Mouse (Mus musculus): ENCODE measurements around the gene Kcna10. TPM values are rescaled to one million over a fixed set of nuclear protein-coding genes. Genes with fewer than 3 reads are reported as not detected.

Gene Kcna10
- total and polyA plus RNA-seq, 3 experiments: not detected

GRCm38 (mm10) chr3:107171964-107172363 lies 10.9 kb upstream of the Kcna10 start:
- DNase-seq: no peak
- Histone ChIP-seq H3K4me1 (ENCODE audit: control insufficient read depth, insufficient read depth, low read length) (no peaks in the 10 kb centered on the region), H3K79me2 (replicated peaks; ENCODE audit: control insufficient read depth, insufficient read depth, low read length) (no peaks in the 10 kb centered on the region), H3K9ac (ENCODE audit: low read depth, low read length) (no peak overlapping the region), H3K36me3 (ENCODE audit: control insufficient read depth, insufficient read depth, low read length) (no peaks in the 10 kb centered on the region), H3K27ac (no peak overlapping the region), H3K27me3 (ENCODE audit: control insufficient read depth, insufficient read depth, low read length) (no peaks in the 10 kb centered on the region), H3K4me3 (no peak overlapping the region)
- intact Hi-C loops (cut with DNase I): no loop called here
- WGBS: 66% methylated on average over 3 of the region's 3 CpGs
- TF ChIP-seq EP300 (IDR thresholded peaks at IDR 0.05; ENCODE audit: insufficient read depth, low read depth, low read length): no peak
- no peak for TF ChIP-seq CTCF (IDR thresholded peaks at IDR 0.05)
- no peak for TF ChIP-seq POLR2A (IDR thresholded peaks at IDR 0.05; ENCODE audit: insufficient read depth, low read depth, low read length)

- H3K27me3 ChIP-seq (ENCODE audit: control insufficient read depth, insufficient read depth, low read length): no peaks in the 10 kb centered on the region
- no peak overlapping the region for H3K27ac ChIP-seq
- WGBS: 65% methylated on average over 1 of the region's 1 CpGs
- no peak overlapping the region for H3K4me3 ChIP-seq
- no peaks in the 10 kb centered on the region for H3K36me3 ChIP-seq (ENCODE audit: control insufficient read depth, insufficient read depth, low read length)
- no peaks in the 10 kb centered on the region for H3K4me1 ChIP-seq (ENCODE audit: control insufficient read depth, insufficient read depth, low read length)
- DNase-seq: no peak
- no peaks in the 10 kb centered on the region for H3K79me2 ChIP-seq (replicated peaks; ENCODE audit: control insufficient read depth, insufficient read depth, low read length)
- intact Hi-C loops (cut with DNase I): no loop called here
- no peak overlapping the region for H3K9ac ChIP-seq (ENCODE audit: low read depth, low read length)
- no peak for TF ChIP-seq POLR2A (IDR thresholded peaks at IDR 0.05; ENCODE audit: insufficient read depth, low read depth, low read length)
- no peak for TF ChIP-seq CTCF (IDR thresholded peaks at IDR 0.05)
- TF ChIP-seq EP300 (IDR thresholded peaks at IDR 0.05; ENCODE audit: insufficient read depth, low read depth, low read length): no peak
Observed at GRCm38 (mm10) chr3:107172556-107172955, 10.3 kb upstream of the Kcna10 start.

- Histone ChIP-seq H3K27me3 (ENCODE audit: control insufficient read depth, insufficient read depth, low read length) (no peaks in the 10 kb centered on the region), H3K79me2 (replicated peaks; ENCODE audit: control insufficient read depth, insufficient read depth, low read length) (no peaks in the 10 kb centered on the region), H3K9ac (ENCODE audit: low read depth, low read length) (no peak overlapping the region), H3K4me1 (ENCODE audit: control insufficient read depth, insufficient read depth, low read length) (no peaks in the 10 kb centered on the region), H3K27ac (no peak overlapping the region), H3K4me3 (no peak overlapping the region), H3K36me3 (ENCODE audit: control insufficient read depth, insufficient read depth, low read length) (no peaks in the 10 kb centered on the region)
- no peak for TF ChIP-seq CTCF (IDR thresholded peaks at IDR 0.05)
- TF ChIP-seq EP300 (IDR thresholded peaks at IDR 0.05; ENCODE audit: insufficient read depth, low read depth, low read length): no peak
- no peak for TF ChIP-seq POLR2A (IDR thresholded peaks at IDR 0.05; ENCODE audit: insufficient read depth, low read depth, low read length)
- DNase-seq: peak; percentile 60 to 79
- 44% methylated on average over 4 of the region's 4 CpGs for WGBS
- intact Hi-C loops (cut with DNase I): no loop called here
Observed at GRCm38 (mm10) chr3:107175486-107175885, 7.4 kb upstream of the Kcna10 start.

DNA sequence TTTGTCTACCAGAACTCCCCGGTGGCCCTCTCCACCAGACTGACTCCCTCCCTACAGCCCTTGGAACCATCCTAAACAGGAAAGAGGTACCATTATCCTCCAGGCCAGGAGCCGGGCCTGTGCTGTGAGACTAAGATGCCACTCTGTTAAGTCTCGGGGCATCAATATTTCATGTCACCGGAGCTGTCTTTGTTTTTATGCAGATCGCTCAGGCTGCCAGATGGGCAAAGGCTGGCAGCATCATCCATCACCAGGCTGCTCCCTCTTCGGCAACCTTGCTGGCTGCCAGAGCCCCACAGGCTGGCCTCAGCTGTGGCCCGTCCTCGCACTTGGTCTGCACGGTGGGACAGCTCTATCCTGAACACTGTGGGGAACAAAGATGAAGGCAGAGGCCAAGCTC lies 6.4 kb upstream of the Kcna10 start:
- no peaks in the 10 kb centered on the region for H3K36me3 ChIP-seq (ENCODE audit: control insufficient read depth, insufficient read depth, low read length)
- 83% methylated on average over 9 of the region's 9 CpGs for WGBS

DNA sequence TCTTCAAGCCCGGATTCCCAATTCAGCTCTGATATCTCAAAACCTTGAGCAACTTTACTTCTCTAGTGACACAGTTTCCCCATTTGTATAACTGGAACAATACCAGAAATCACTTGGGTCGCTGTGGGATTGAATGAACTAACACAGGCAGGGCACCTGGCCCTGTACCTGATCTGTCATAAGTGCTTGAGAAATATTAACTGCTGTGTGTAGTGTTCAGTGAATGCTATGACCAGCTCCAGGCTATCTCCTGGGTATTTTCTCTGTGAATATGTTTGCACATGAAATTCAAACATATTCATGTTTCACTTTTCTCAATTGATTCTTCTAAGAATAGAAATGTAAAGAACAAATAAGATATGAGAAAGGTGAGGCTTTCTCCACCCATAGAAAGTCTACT lies 2.0 kb upstream of the Kcna10 start:
- Histone ChIP-seq H3K27me3 (ENCODE audit: control insufficient read depth, insufficient read depth, low read length) (no peaks in the 10 kb centered on the region), H3K4me3 (no peak overlapping the region), H3K27ac (no peak overlapping the region), H3K79me2 (replicated peaks; ENCODE audit: control insufficient read depth, insufficient read depth, low read length) (no peaks in the 10 kb centered on the region), H3K36me3 (ENCODE audit: control insufficient read depth, insufficient read depth, low read length) (no peaks in the 10 kb centered on the region), H3K4me1 (ENCODE audit: control insufficient read depth, insufficient read depth, low read length) (no peaks in the 10 kb centered on the region), H3K9ac (ENCODE audit: low read depth, low read length) (no peak overlapping the region)
- TF ChIP-seq POLR2A (IDR thresholded peaks at IDR 0.05; ENCODE audit: insufficient read depth, low read depth, low read length) (no peak), CTCF (IDR thresholded peaks at IDR 0.05) (no peak), EP300 (IDR thresholded peaks at IDR 0.05; ENCODE audit: insufficient read depth, low read depth, low read length) (no peak)
- intact Hi-C loops (cut with DNase I): no loop called here
- DNase-seq: no peak
- whole genome bisulfite sequencing: 69% methylated on average over 2 of the region's 2 CpGs

More for the DNA sequence above, 6.4 kb upstream of the Kcna10 start:
- no peak overlapping the region for H3K4me3 ChIP-seq
- no peak overlapping the region for H3K9ac ChIP-seq (ENCODE audit: low read depth, low read length)
- H3K79me2 ChIP-seq (replicated peaks; ENCODE audit: control insufficient read depth, insufficient read depth, low read length): no peaks in the 10 kb centered on the region
- no peak for DNase-seq
- TF ChIP-seq POLR2A (IDR thresholded peaks at IDR 0.05; ENCODE audit: insufficient read depth, low read depth, low read length): no peak
- TF ChIP-seq CTCF (IDR thresholded peaks at IDR 0.05): no peak
- TF ChIP-seq EP300 (IDR thresholded peaks at IDR 0.05; ENCODE audit: insufficient read depth, low read depth, low read length): no peak
- no peak overlapping the region for H3K27ac ChIP-seq
- intact Hi-C loops (cut with DNase I): no loop called here
- no peaks in the 10 kb centered on the region for H3K4me1 ChIP-seq (ENCODE audit: control insufficient read depth, insufficient read depth, low read length)
- H3K27me3 ChIP-seq (ENCODE audit: control insufficient read depth, insufficient read depth, low read length): no peaks in the 10 kb centered on the region

DNA sequence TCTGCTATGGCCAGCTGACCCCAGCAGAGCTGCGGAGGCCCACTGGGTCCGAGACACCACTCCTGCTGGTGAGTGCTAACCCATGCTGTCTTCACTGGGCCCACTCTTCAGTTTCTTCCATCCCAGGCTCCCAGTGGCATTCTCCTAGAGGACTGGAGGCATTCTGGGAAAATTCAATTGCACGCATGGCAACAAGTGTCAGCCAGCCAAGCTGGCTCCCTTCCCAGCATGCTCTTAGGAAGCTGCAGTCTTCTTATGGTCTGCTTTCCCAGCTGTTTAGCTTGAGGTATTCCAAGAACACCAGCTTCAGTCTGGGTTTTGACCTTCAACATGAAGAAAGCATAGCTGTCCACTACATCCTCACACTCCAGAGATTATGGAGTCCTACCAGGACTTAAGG lies 322 bp downstream of the Kcna10 start:
- H3K27ac ChIP-seq: no peak overlapping the region
- H3K27me3 ChIP-seq (ENCODE audit: control insufficient read depth, insufficient read depth, low read length): no peaks in the 10 kb centered on the region
- no peaks in the 10 kb centered on the region for H3K4me1 ChIP-seq (ENCODE audit: control insufficient read depth, insufficient read depth, low read length)
- DNase-seq: peak; percentile 41 to 58
- TF ChIP-seq CTCF (IDR thresholded peaks at IDR 0.05): no peak
- no peak for TF ChIP-seq EP300 (IDR thresholded peaks at IDR 0.05; ENCODE audit: insufficient read depth, low read depth, low read length)
- no peak for TF ChIP-seq POLR2A (IDR thresholded peaks at IDR 0.05; ENCODE audit: insufficient read depth, low read depth, low read length)
- no peak overlapping the region for H3K9ac ChIP-seq (ENCODE audit: low read depth, low read length)
- H3K79me2 ChIP-seq (replicated peaks; ENCODE audit: control insufficient read depth, insufficient read depth, low read length): no peaks in the 10 kb centered on the region
- H3K4me3 ChIP-seq: no peak overlapping the region
- intact Hi-C loops (cut with DNase I): no loop called here
- 57% methylated on average over 3 of the region's 3 CpGs for WGBS
- H3K36me3 ChIP-seq (ENCODE audit: control insufficient read depth, insufficient read depth, low read length): no peaks in the 10 kb centered on the region

Data from heart, adult 2 months (tissue).